Mouse (Mus musculus) midbrain, embryonic 15.5 days (tissue): ENCODE data around the gene Fbxo48. TPM values are rescaled to one million over a fixed set of nuclear protein-coding genes. Genes with fewer than 3 reads are reported as not detected.

Experiments
- polyA plus RNA-seq: library from polyadenylated mRNA; unstranded; fragments of >200 nt; fragmentation: Nextera tagmentation; extraction: Ambion mirVana; gene quantifications from 2 replicates; pipeline ENCODE4 v1.2.1, GENCODE M21; 2015

Gene Fbxo48
- polyA plus RNA-seq, 1 experiment from 2014 or later: 0.37 TPM

Other genes with a start within 250 kb of the Fbxo48 start
- 4.3 and 5.7 TPM in 2 replicates for gene Egfr, start 199.2 kb upstream of the Fbxo48 start, polyA plus RNA-seq
- gene Cnrip1, start 100.2 kb downstream of the Fbxo48 start, polyA plus RNA-seq: 162 and 170 TPM in 2 replicates
- gene Plek, start 101.0 kb downstream of the Fbxo48 start, polyA plus RNA-seq: 4.0 and 4.1 TPM in 2 replicates
- gene Ppp3r1, start 207.9 kb downstream of the Fbxo48 start, polyA plus RNA-seq: 195 and 200 TPM in 2 replicates
- gene Wdr92, start 230.7 kb downstream of the Fbxo48 start, polyA plus RNA-seq: 19.3 and 20.0 TPM in 2 replicates